Comparison of ENCODE assay signal across 9 mouse cellular contexts in genomic region chr17:44671946-44672692, GRCm38 (mm10).
A peak's percentile ranks its signal among the peaks of the same experiment; 100 is the strongest.
DNase-seq lines count a peak whose midpoint lies in the region; ATAC-seq and TF ChIP-seq lines count a peak whose summit lies in the region.
"Had no signal": no experiment of that assay in that cellular context is flagged by ENCODE, and none has a peak within 500 bp of the region (broad histone marks: within the 10 kb centered on the region; RNA-seq: fewer than 3 reads in every experiment).

No protein-coding gene starts in this region.

- no peaks in the 10 kb centered on the region for H3K36me3 ChIP-seq in forebrain, embryonic 14.5 days (ENCODE audit: control insufficient read depth, insufficient read depth, low read length)
- no peaks in the 10 kb centered on the region for H3K36me3 ChIP-seq in forebrain, embryonic 10.5 days (replicated peaks)
- H3K36me3 ChIP-seq in heart, embryonic 15.5 days, result no peaks in the 10 kb centered on the region
- no peaks in the 10 kb centered on the region for H3K36me3 ChIP-seq in liver, embryonic 16.5 days (ENCODE audit: control insufficient read depth, insufficient read depth)
- H3K36me3 ChIP-seq in intestine, postnatal 0 days (ENCODE audit: control insufficient read depth, insufficient read depth), result no peaks in the 10 kb centered on the region
- H3K36me3 ChIP-seq: lung, embryonic 15.5 days had no signal

- WGBS in forebrain, embryonic 14.5 days, result 64% methylated on average over 16 of the region's 16 CpGs
- WGBS in forebrain, embryonic 10.5 days, result 89% methylated on average over 16 of the region's 16 CpGs
- 34% methylated on average over 16 of the region's 16 CpGs for WGBS in heart, embryonic 15.5 days
- WGBS in liver, embryonic 16.5 days (ENCODE audit: insufficient replicate concordance), result 36% methylated on average over 16 of the region's 16 CpGs
- 83% methylated on average over 16 of the region's 16 CpGs for WGBS in intestine, postnatal 0 days

- ATAC-seq in forebrain, embryonic 14.5 days, result peak; percentile 48; the same call in 1 of the 2 replicates
- peak; percentile 85 for ATAC-seq in common myeloid progenitor, adult 5-6 weeks (replicated peaks; ENCODE audit: low read depth, poor library complexity, severe bottlenecking)
- ATAC-seq in heart, embryonic 15.5 days (replicated peaks; ENCODE audit: insufficient number of reproducible peaks, insufficient read depth, low FRiP score, low read depth), result peak; percentile 91
- ATAC-seq in liver, embryonic 16.5 days (ENCODE audit: low read depth), result peak; percentile 83
- no peak for ATAC-seq in intestine, postnatal 0 days

- no peak overlapping the region for H3K4me2 ChIP-seq in forebrain, embryonic 14.5 days (ENCODE audit: low read length)
- peak overlapping the region; percentile 31 for H3K4me2 ChIP-seq in heart, embryonic 15.5 days
- H3K4me2 ChIP-seq in liver, embryonic 16.5 days (ENCODE audit: low read depth, low read length), result no peak overlapping the region
- H3K4me2 ChIP-seq in intestine, postnatal 0 days (replicated peaks; ENCODE audit: low read depth), result no peak overlapping the region
- H3K4me2 ChIP-seq: lung, embryonic 15.5 days had no signal

- H3K9me3 ChIP-seq in forebrain, embryonic 14.5 days (replicated peaks; ENCODE audit: control insufficient read depth, low read length), result no peaks in the 10 kb centered on the region
- H3K9me3 ChIP-seq in forebrain, embryonic 10.5 days, result no peaks in the 10 kb centered on the region
- H3K9me3 ChIP-seq in heart, embryonic 15.5 days (replicated peaks), result no peaks in the 10 kb centered on the region
- H3K9me3 ChIP-seq in liver, embryonic 16.5 days (replicated peaks; ENCODE audit: control insufficient read depth, low read length), result no peaks in the 10 kb centered on the region
- no peaks in the 10 kb centered on the region for H3K9me3 ChIP-seq in intestine, postnatal 0 days (ENCODE audit: control insufficient read depth)
- H3K9me3 ChIP-seq: lung, embryonic 15.5 days had no signal

- no peak overlapping the region for H3K4me3 ChIP-seq in forebrain, embryonic 14.5 days (ENCODE audit: low read depth, low read length)
- H3K4me3 ChIP-seq in forebrain, embryonic 10.5 days, result no peak overlapping the region
- no peak overlapping the region for H3K4me3 ChIP-seq in heart, embryonic 15.5 days
- no peak overlapping the region for H3K4me3 ChIP-seq in liver, embryonic 16.5 days (ENCODE audit: low read depth, low read length)
- H3K4me3 ChIP-seq in intestine, postnatal 0 days (ENCODE audit: low read depth, low read length), result no peak overlapping the region
- H3K4me3 ChIP-seq: lung, embryonic 15.5 days had no signal

- no peak for TF ChIP-seq CTCF in intestine, postnatal 0 days (IDR thresholded peaks at IDR 0.05; ENCODE audit: low read depth)

- peak; percentile 49 for DNase-seq in forebrain, embryonic 14.5 days (ENCODE audit: low spot score)
- DNase-seq in forebrain, embryonic 10.5 days (ENCODE audit: extremely low spot score, low spot score), result no peak
- DNase-seq in MN1 (ENCODE audit: low spot score), result peak; percentile 84
- peak; percentile 42 for DNase-seq in thymus, postnatal 25 days

- peaks cover 8% of the 10 kb centered on the region; the same call in 1 of the 2 replicates for H3K4me1 ChIP-seq in forebrain, embryonic 14.5 days (ENCODE audit: control insufficient read depth, insufficient read depth, low read length)
- H3K4me1 ChIP-seq in forebrain, embryonic 10.5 days, result peaks cover 28% of the 10 kb centered on the region
- peaks cover 26% of the 10 kb centered on the region for H3K4me1 ChIP-seq in heart, embryonic 15.5 days (replicated peaks)
- H3K4me1 ChIP-seq in liver, embryonic 16.5 days (ENCODE audit: control insufficient read depth, low read depth, low read length), result peaks cover 3% of the 10 kb centered on the region
- H3K4me1 ChIP-seq in intestine, postnatal 0 days (replicated peaks; ENCODE audit: control insufficient read depth, insufficient read depth, low read length), result 0 out of 2 replicates have a peak, but pooled peaks cover 4% of the 10 kb centered on the region

- no peaks in the 10 kb centered on the region for H3K27me3 ChIP-seq in forebrain, embryonic 14.5 days (replicated peaks; ENCODE audit: control insufficient read depth, insufficient read depth, low read length)
- H3K27me3 ChIP-seq in forebrain, embryonic 10.5 days (ENCODE audit: poor library complexity, severe bottlenecking), result peaks cover 33% of the 10 kb centered on the region
- H3K27me3 ChIP-seq in heart, embryonic 15.5 days, result no peaks in the 10 kb centered on the region
- no peaks in the 10 kb centered on the region for H3K27me3 ChIP-seq in liver, embryonic 16.5 days (ENCODE audit: control insufficient read depth, insufficient read depth, low read depth, low read length)
- no peaks in the 10 kb centered on the region for H3K27me3 ChIP-seq in intestine, postnatal 0 days (replicated peaks; ENCODE audit: control insufficient read depth, insufficient read depth, low read length)
- H3K27me3 ChIP-seq: lung, embryonic 15.5 days had no signal

- no peak overlapping the region for H3K27ac ChIP-seq in forebrain, embryonic 14.5 days (ENCODE audit: low read depth, low read length)
- no peak overlapping the region for H3K27ac ChIP-seq in forebrain, embryonic 10.5 days
- H3K27ac ChIP-seq in heart, embryonic 15.5 days, result peak overlapping the region; percentile 73
- no peak overlapping the region for H3K27ac ChIP-seq in liver, embryonic 16.5 days (ENCODE audit: low read length)
- no peak overlapping the region for H3K27ac ChIP-seq in intestine, postnatal 0 days (ENCODE audit: low read depth, low read length)
- H3K27ac ChIP-seq: lung, embryonic 15.5 days had no signal

- H3K9ac ChIP-seq in forebrain, embryonic 14.5 days (ENCODE audit: low read length), result no peak overlapping the region
- H3K9ac ChIP-seq in heart, embryonic 15.5 days, result no peak overlapping the region
- H3K9ac ChIP-seq in liver, embryonic 16.5 days (ENCODE audit: low read depth, low read length), result no peak overlapping the region
- no peak overlapping the region for H3K9ac ChIP-seq in intestine, postnatal 0 days (ENCODE audit: low read depth, low read length)
- H3K9ac ChIP-seq: lung, embryonic 15.5 days had no signal
